Mouse (Mus musculus) CH12F3 (cell line): ENCODE data around the gene Tub.

Source experiments
- in situ Hi-C: fragments of 300-500 bp; cut with MboI; formaldehyde crosslinking; loops from 2 replicates; pipeline ENCODE4 v1.14.3; 2020; ENCODE audit warnings: low sequenced_read_pairs

Gene Tub

GRCm38 (mm10) chr7:108972273-108972672, 22.1 kb downstream of the Tub start:
- in situ Hi-C loops: no loop called here

- in situ Hi-C loops: no loop called here
These were observed 36.0 kb downstream of the Tub start for GRCm38 (mm10) chr7:108985934-108986708.

- in situ Hi-C loops: no loop called here
These were observed 41.1 kb downstream of the Tub start for GRCm38 (mm10) chr7:108991207-108991606.

GRCm38 (mm10) chr7:108993230-108993629, 43.1 kb downstream of the Tub start:
- in situ Hi-C loops: no loop called here

- in situ Hi-C loops: no loop called here
These were observed 43.7 kb downstream of the Tub start for GRCm38 (mm10) chr7:108993881-108994291.

GRCm38 (mm10) chr7:108996156-108996555, 46.0 kb downstream of the Tub start:
- in situ Hi-C loops: no loop called here

- in situ Hi-C loops: loop anchor here (25.0 kb wide), 1 partner anchor 188 kb away; no protein-coding TSS in a partner anchor
These were observed 50.3 kb downstream of the Tub start for GRCm38 (mm10) chr7:109000315-109000954.

- in situ Hi-C loops: loop anchor here (25.0 kb wide), 1 partner anchor 190 kb away; no protein-coding TSS in a partner anchor
These were observed 51.8 kb downstream of the Tub start for GRCm38 (mm10) chr7:109001971-109002370.

GRCm38 (mm10) chr7:109003653-109004052, 53.5 kb downstream of the Tub start:
- in situ Hi-C loops: loop anchor here (25.0 kb wide), 1 partner anchor 191 kb away; no protein-coding TSS in a partner anchor

- in situ Hi-C loops: loop anchor here (25.0 kb wide), 1 partner anchor 197 kb away; no protein-coding TSS in a partner anchor
These were observed 59.1 kb downstream of the Tub start for GRCm38 (mm10) chr7:109009260-109009659.

- in situ Hi-C loops: loop anchor here (25.0 kb wide), 1 partner anchor 199 kb away; no protein-coding TSS in a partner anchor
These were observed 60.8 kb downstream of the Tub start for GRCm38 (mm10) chr7:109010720-109011595.

GRCm38 (mm10) chr7:109011596-109012180, 61.5 kb downstream of the Tub start:
- in situ Hi-C loops: loop anchor here (25.0 kb wide), 1 partner anchor 199 kb away; no protein-coding TSS in a partner anchor

- in situ Hi-C loops: loop anchor here (25.0 kb wide), 1 partner anchor 200 kb away; no protein-coding TSS in a partner anchor
These were observed 62.4 kb downstream of the Tub start for GRCm38 (mm10) chr7:109012575-109012974.

GRCm38 (mm10) chr7:109012998-109013625, 63.0 kb downstream of the Tub start:
- in situ Hi-C loops: loop anchor here (25.0 kb wide), 1 partner anchor 201 kb away; no protein-coding TSS in a partner anchor

- in situ Hi-C loops: loop anchor here (25.0 kb wide), 1 partner anchor 203 kb away; no protein-coding TSS in a partner anchor
These were observed 64.7 kb downstream of the Tub start for GRCm38 (mm10) chr7:109014851-109015250.

- in situ Hi-C loops: loop anchor here (25.0 kb wide), 1 partner anchor 204 kb away; no protein-coding TSS in a partner anchor
These were observed 66.3 kb downstream of the Tub start for GRCm38 (mm10) chr7:109016378-109016923.

GRCm38 (mm10) chr7:109019243-109019642, 69.1 kb downstream of the Tub start:
- in situ Hi-C loops: loop anchor here (25.0 kb wide), 1 partner anchor 207 kb away; no protein-coding TSS in a partner anchor

- in situ Hi-C loops: loop anchor here (25.0 kb wide), 1 partner anchor 209 kb away; no protein-coding TSS in a partner anchor
These were observed 71.3 kb downstream of the Tub start for GRCm38 (mm10) chr7:109021428-109021827.

GRCm38 (mm10) chr7:109025743-109026142, 75.6 kb downstream of the Tub start:
- in situ Hi-C loops: no loop called here
